Mouse (Mus musculus) heart, postnatal 25 days (tissue): Measurements from ENCODE around the gene Arg2. TPM values are rescaled to one million over a fixed set of nuclear protein-coding genes. Genes with fewer than 3 reads are reported as not detected.

Experiments
- DNase-seq: peaks from one replicate; pipeline ENCODE4 v3.0.0; 2022; ENCODE audit warnings: low spot score
- intact Hi-C: fragments of 180-260 bp; cut with DNase I; formaldehyde crosslinking; loops from one replicate; pipeline ENCODE4 v1.15.1; 2025
- total RNA-seq, 2 experiments: library from RNA; stranded (reverse); gene quantifications; 2 replicates each; pipeline ENCODE4 v1.2.3; 2021

Gene Arg2
- not detected for total RNA-seq

- no peak for DNase-seq
Measured at GRCm38 (mm10) chr12:79130299-79131177, at the start of gene Arg2. Gene Arg2 (plus strand): TSS chr12:79130777.

GRCm38 (mm10) chr12:79089182-79089812 lies 41.3 kb upstream of the Arg2 start, which contains the start of gene Pigh:
Gene Pigh (minus strand): TSS chr12:79089651.
- peak; percentile 59 for DNase-seq
- intact Hi-C loops: no loop called here

More at GRCm38 (mm10) chr12:79130299-79131177, at the start of gene Arg2:
- intact Hi-C loops: no loop called here

GRCm38 (mm10) chr12:79092569-79092968 lies 38.0 kb upstream of the Arg2 start:
- intact Hi-C loops: loop anchor here (1.0 kb wide), 1 partner anchor 69 kb away; no protein-coding TSS in a partner anchor
- DNase-seq: no peak

- no peak for DNase-seq
Measured at GRCm38 (mm10) chr12:79097106-79097752, 33.3 kb upstream of the Arg2 start.

GRCm38 (mm10) chr12:79103773-79104172 lies 26.8 kb upstream of the Arg2 start:
- intact Hi-C loops: no loop called here
- DNase-seq: no peak

More at GRCm38 (mm10) chr12:79097106-79097752, 33.3 kb upstream of the Arg2 start:
- intact Hi-C loops: loop anchor here (1.0 kb wide), 1 partner anchor 179 kb away; no protein-coding TSS in a partner anchor

GRCm38 (mm10) chr12:79104544-79104943 lies 26.0 kb upstream of the Arg2 start:
- DNase-seq: no peak
- intact Hi-C loops: no loop called here

GRCm38 (mm10) chr12:79105312-79105711 lies 25.3 kb upstream of the Arg2 start:
- intact Hi-C loops: no loop called here
- DNase-seq: no peak

- no peak for DNase-seq
- intact Hi-C loops: no loop called here
Measured at GRCm38 (mm10) chr12:79118991-79119390, 11.6 kb upstream of the Arg2 start.

GRCm38 (mm10) chr12:79122820-79123219 lies 7.8 kb upstream of the Arg2 start:
- intact Hi-C loops: no loop called here
- no peak for DNase-seq

GRCm38 (mm10) chr12:79131178-79131675 lies 650 bp downstream of the Arg2 start:
- DNase-seq: no peak
- intact Hi-C loops: no loop called here

GRCm38 (mm10) chr12:79131706-79132460 lies 1.3 kb downstream of the Arg2 start:
- DNase-seq: no peak
- intact Hi-C loops: no loop called here

GRCm38 (mm10) chr12:79134676-79135075 lies 4.1 kb downstream of the Arg2 start:
- DNase-seq: no peak
- intact Hi-C loops: no loop called here

- intact Hi-C loops: no loop called here
- DNase-seq: no peak
Measured at GRCm38 (mm10) chr12:79135105-79135504, 4.5 kb downstream of the Arg2 start.

GRCm38 (mm10) chr12:79136949-79137348 lies 6.4 kb downstream of the Arg2 start:
- intact Hi-C loops: no loop called here
- DNase-seq: no peak

GRCm38 (mm10) chr12:79138999-79139398 lies 8.4 kb downstream of the Arg2 start:
- DNase-seq: no peak
- intact Hi-C loops: no loop called here

- no peak for DNase-seq
- intact Hi-C loops: no loop called here
Measured at GRCm38 (mm10) chr12:79139417-79139816, 8.8 kb downstream of the Arg2 start.

- intact Hi-C loops: no loop called here
- no peak for DNase-seq
Measured at GRCm38 (mm10) chr12:79140811-79141210, 10.2 kb downstream of the Arg2 start.

- no peak for DNase-seq
- intact Hi-C loops: no loop called here
Measured at GRCm38 (mm10) chr12:79141384-79141783, 10.8 kb downstream of the Arg2 start.

- intact Hi-C loops: no loop called here
- no peak for DNase-seq
Measured at GRCm38 (mm10) chr12:79149653-79150052, 19.1 kb downstream of the Arg2 start.

GRCm38 (mm10) chr12:79162876-79163275 lies 32.3 kb downstream of the Arg2 start:
- intact Hi-C loops: no loop called here
- no peak for DNase-seq
